9 mouse cellular contexts compared by ENCODE assay signal in the genomic region with DNA sequence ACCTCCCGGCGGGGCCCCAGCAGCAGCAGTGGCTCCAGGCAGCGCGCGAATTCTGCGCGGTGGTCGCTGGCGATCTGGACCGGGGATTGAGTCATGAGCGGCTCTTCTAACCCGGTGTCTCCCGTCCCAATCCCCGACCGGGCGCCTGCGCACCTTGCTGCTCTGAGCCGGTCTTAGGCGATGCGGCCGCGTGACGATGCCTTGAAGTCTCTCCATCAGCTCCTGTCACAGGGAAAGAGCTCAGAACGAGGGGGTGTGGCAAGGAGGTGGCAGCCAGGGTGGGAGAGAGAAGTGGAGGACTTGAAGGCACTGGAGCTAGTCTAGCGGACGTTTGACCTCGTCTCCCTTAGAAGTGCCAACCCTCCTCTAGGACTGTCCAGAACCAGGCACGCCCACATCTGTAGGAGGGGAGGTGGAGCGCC. TPM values are rescaled to one million over a fixed set of nuclear protein-coding genes. Genes with fewer than 3 reads are reported as not detected.
DNase-seq lines count a peak whose midpoint lies in the region; ATAC-seq and TF ChIP-seq lines count a peak whose summit lies in the region.
"Had no signal": no experiment of that assay in that cellular context is flagged by ENCODE, and none has a peak within 500 bp of the region (broad histone marks: within the 10 kb centered on the region; RNA-seq: fewer than 3 reads in every experiment).

No protein-coding gene starts in this region.

- ATAC-seq in embryonic facial prominence, embryonic 14.5 days (ENCODE audit: low read depth) = peak; percentile 41; the same call in 1 of the 2 replicates
- no peak for ATAC-seq in neural tube, embryonic 11.5 days (ENCODE audit: insufficient read depth, low FRiP score, low TSS enrichment)
- ATAC-seq in monocyte, adult 5-6 weeks (replicated peaks; ENCODE audit: insufficient number of reproducible peaks, low FRiP score, low TSS enrichment, poor library complexity, severe bottlenecking) = no peak

- DNase-seq in heart, embryonic 10.5 days (ENCODE audit: low spot score) = no peak
- no peak for DNase-seq in heart, postnatal 4 days
- no peak for DNase-seq in embryonic facial prominence, embryonic 14.5 days (ENCODE audit: low spot score)
- peak; percentile 68 for DNase-seq in limb, embryonic 10.5 days (ENCODE audit: low spot score)
- peak; percentile 41 for DNase-seq in neural tube, embryonic 11.5 days (ENCODE audit: low spot score)
- no peak for DNase-seq in c-Kit-positive CD71-positive TER-119-positive erythroid progenitor cells, embryonic 14.5 days (ENCODE audit: low spot score)

- H3K9ac ChIP-seq in embryonic facial prominence, embryonic 14.5 days (ENCODE audit: low read depth, low read length) = peak overlapping the region; percentile 57
- H3K9ac ChIP-seq in neural tube, embryonic 11.5 days (ENCODE audit: low read length) = peak overlapping the region; percentile 18; the same call in 1 of the 2 replicates

- H3K36me3 ChIP-seq in heart, embryonic 10.5 days = peaks cover 30% of the 10 kb centered on the region; the same call in 1 of the 2 replicates
- H3K36me3 ChIP-seq in E14TG2a.4 (ENCODE audit: insufficient read depth, low read length) = peaks cover 8% of the 10 kb centered on the region
- H3K36me3 ChIP-seq in embryonic facial prominence, embryonic 14.5 days (ENCODE audit: control insufficient read depth, insufficient read depth, low read length) = no peaks in the 10 kb centered on the region
- peaks cover 6% of the 10 kb centered on the region; the same call in 1 of the 2 replicates for H3K36me3 ChIP-seq in limb, embryonic 10.5 days
- no peaks in the 10 kb centered on the region for H3K36me3 ChIP-seq in neural tube, embryonic 11.5 days (ENCODE audit: control insufficient read depth, insufficient read depth, low read length)

- peaks cover 93% of the 10 kb centered on the region for H3K27me3 ChIP-seq in heart, embryonic 10.5 days (ENCODE audit: insufficient read depth, poor library complexity, severe bottlenecking)
- H3K27me3 ChIP-seq in E14TG2a.4 (ENCODE audit: insufficient read depth, low read length) = peaks cover 53% of the 10 kb centered on the region
- H3K27me3 ChIP-seq in embryonic facial prominence, embryonic 14.5 days (replicated peaks; ENCODE audit: control insufficient read depth, insufficient read depth, low read length) = peaks cover 75% of the 10 kb centered on the region
- H3K27me3 ChIP-seq in limb, embryonic 10.5 days (ENCODE audit: low read depth, poor library complexity, severe bottlenecking) = peaks cover 96% of the 10 kb centered on the region
- H3K27me3 ChIP-seq in neural tube, embryonic 11.5 days (ENCODE audit: control insufficient read depth, insufficient read depth, low read length) = peaks cover 75% of the 10 kb centered on the region

- no peaks in the 10 kb centered on the region for H3K9me3 ChIP-seq in heart, embryonic 10.5 days
- H3K9me3 ChIP-seq in E14TG2a.4 (ENCODE audit: low read length) = no peaks in the 10 kb centered on the region
- H3K9me3 ChIP-seq in embryonic facial prominence, embryonic 14.5 days (ENCODE audit: control insufficient read depth, low read length) = no peaks in the 10 kb centered on the region
- no peaks in the 10 kb centered on the region for H3K9me3 ChIP-seq in limb, embryonic 10.5 days (replicated peaks)
- no peaks in the 10 kb centered on the region for H3K9me3 ChIP-seq in neural tube, embryonic 11.5 days (ENCODE audit: control insufficient read depth, low read length)

- H3K4me3 ChIP-seq in heart, embryonic 10.5 days = peak overlapping the region; percentile 46
- H3K4me3 ChIP-seq in E14TG2a.4 (replicated peaks; ENCODE audit: low read length) = peak overlapping the region; percentile 77
- peak overlapping the region; percentile 35 for H3K4me3 ChIP-seq in embryonic facial prominence, embryonic 14.5 days (ENCODE audit: low read depth, low read length)
- peak overlapping the region; percentile 43 for H3K4me3 ChIP-seq in limb, embryonic 10.5 days
- peak overlapping the region; percentile 25 for H3K4me3 ChIP-seq in neural tube, embryonic 11.5 days (ENCODE audit: low read depth, low read length)

- peak overlapping the region; percentile 65 for H3K4me2 ChIP-seq in embryonic facial prominence, embryonic 14.5 days (ENCODE audit: low read depth, low read length)
- H3K4me2 ChIP-seq in neural tube, embryonic 11.5 days (ENCODE audit: low read depth) = peak overlapping the region; percentile 43

- WGBS in heart, embryonic 10.5 days = under 1% methylated on average over 29 of the region's 29 CpGs
- 3% methylated on average over 21 of the region's 29 CpGs for WGBS in embryonic facial prominence, embryonic 14.5 days
- under 1% methylated on average over 29 of the region's 29 CpGs for WGBS in limb, embryonic 10.5 days
- under 1% methylated on average over 29 of the region's 29 CpGs for WGBS in neural tube, embryonic 11.5 days

- no peak for TF ChIP-seq CTCF in E14TG2a.4 (conservative IDR thresholded peaks at IDR 0.05; ENCODE audit: low read length)

- H3K4me1 ChIP-seq in heart, embryonic 10.5 days = peaks cover 48% of the 10 kb centered on the region
- peaks cover 58% of the 10 kb centered on the region for H3K4me1 ChIP-seq in E14TG2a.4 (replicated peaks; ENCODE audit: low read depth, low read length)
- H3K4me1 ChIP-seq in embryonic facial prominence, embryonic 14.5 days (ENCODE audit: control insufficient read depth, insufficient read depth, low read length) = peaks cover 9% of the 10 kb centered on the region
- H3K4me1 ChIP-seq in limb, embryonic 10.5 days = peaks cover 41% of the 10 kb centered on the region
- H3K4me1 ChIP-seq in neural tube, embryonic 11.5 days (ENCODE audit: control insufficient read depth, insufficient read depth, low read length) = peaks cover 8% of the 10 kb centered on the region

- H3K27ac ChIP-seq in heart, embryonic 10.5 days = peak overlapping the region; percentile 17; the same call in 1 of the 2 replicates
- no peak overlapping the region for H3K27ac ChIP-seq in embryonic facial prominence, embryonic 14.5 days (replicated peaks; ENCODE audit: low read depth, low read length)
- no peak overlapping the region for H3K27ac ChIP-seq in limb, embryonic 10.5 days
- H3K27ac ChIP-seq in neural tube, embryonic 11.5 days (ENCODE audit: low read depth, low read length) = no peak overlapping the region

RNA-seq across cellular contexts. Expression of a gene that starts 5.6 kb away (rescaled TPM):
- polyA plus RNA-seq in heart, embryonic 10.5 days (2016; fragmentation: Nextera tagmentation; extraction: Ambion mirVana) = 19.1 and 39.9 TPM in 2 replicates
- total RNA-seq in heart, postnatal 4 days (2021) = 100 to 1,000 TPM; 105 to 116 TPM
- 0.56 and 0.84 TPM in 2 replicates for polyA plus RNA-seq in embryonic facial prominence, embryonic 14.5 days (2014; fragmentation: Nextera tagmentation; extraction: Ambion mirVana)
- 0.70 and 1.1 TPM in 2 replicates for polyA plus RNA-seq in limb, embryonic 10.5 days (2016; fragmentation: Nextera tagmentation; extraction: Ambion mirVana)
- 2.1 and 2.2 TPM in 2 replicates for polyA plus RNA-seq in neural tube, embryonic 11.5 days (2014; fragmentation: Nextera tagmentation; extraction: Ambion mirVana)
- total RNA-seq in monocyte, adult 5-6 weeks (2017) = not detected in 3 replicates

RNA-seq across cellular contexts. Expression of a gene that starts 12.3 kb away (rescaled TPM):
- polyA plus RNA-seq in heart, embryonic 10.5 days (2016; fragmentation: Nextera tagmentation; extraction: Ambion mirVana) = 261 and 301 TPM in 2 replicates
- total RNA-seq in heart, postnatal 4 days (2021) = 100 to 1,000 TPM; 312 to 319 TPM
- polyA plus RNA-seq in embryonic facial prominence, embryonic 14.5 days (2014; fragmentation: Nextera tagmentation; extraction: Ambion mirVana) = 395 and 470 TPM in 2 replicates
- 352 and 417 TPM in 2 replicates for polyA plus RNA-seq in limb, embryonic 10.5 days (2016; fragmentation: Nextera tagmentation; extraction: Ambion mirVana)
- polyA plus RNA-seq in neural tube, embryonic 11.5 days (2014; fragmentation: Nextera tagmentation; extraction: Ambion mirVana) = 311 and 312 TPM in 2 replicates
- total RNA-seq in monocyte, adult 5-6 weeks (2017) = 1,335 to 1,418 TPM (median 1,365 TPM) in 3 replicates

RNA-seq across cellular contexts. Expression of a gene that starts 16.2 kb away (rescaled TPM):
- polyA plus RNA-seq in heart, embryonic 10.5 days (2016; fragmentation: Nextera tagmentation; extraction: Ambion mirVana) = 23.1 and 27.4 TPM in 2 replicates
- 10 to 100 TPM; 32.1 to 33.3 TPM for total RNA-seq in heart, postnatal 4 days (2021)
- 25.1 and 26.9 TPM in 2 replicates for polyA plus RNA-seq in embryonic facial prominence, embryonic 14.5 days (2014; fragmentation: Nextera tagmentation; extraction: Ambion mirVana)
- 31.4 and 33.9 TPM in 2 replicates for polyA plus RNA-seq in limb, embryonic 10.5 days (2016; fragmentation: Nextera tagmentation; extraction: Ambion mirVana)
- 27.1 and 31.3 TPM in 2 replicates for polyA plus RNA-seq in neural tube, embryonic 11.5 days (2014; fragmentation: Nextera tagmentation; extraction: Ambion mirVana)
- total RNA-seq in monocyte, adult 5-6 weeks (2017) = 10.5 to 18.2 TPM (median 14.9 TPM) in 3 replicates

RNA-seq across cellular contexts. Expression of a gene that starts 21.8 kb away (rescaled TPM):
- not detected in 2 replicates for polyA plus RNA-seq in heart, embryonic 10.5 days (2016; fragmentation: Nextera tagmentation; extraction: Ambion mirVana)
- not detected for total RNA-seq in heart, postnatal 4 days (2021)
- not detected in 2 replicates for polyA plus RNA-seq in embryonic facial prominence, embryonic 14.5 days (2014; fragmentation: Nextera tagmentation; extraction: Ambion mirVana)
- polyA plus RNA-seq in limb, embryonic 10.5 days (2016; fragmentation: Nextera tagmentation; extraction: Ambion mirVana) = not detected in 2 replicates
- 1.6 and 2.3 TPM in 2 replicates for polyA plus RNA-seq in neural tube, embryonic 11.5 days (2014; fragmentation: Nextera tagmentation; extraction: Ambion mirVana)
- total RNA-seq in monocyte, adult 5-6 weeks (2017) = not detected in 3 replicates
- total RNA-seq: left cerebral cortex, adult 18-20 months had no signal

RNA-seq across cellular contexts. Expression of a gene that starts 25.2 kb away (rescaled TPM):
- 0.02 TPM in 1 of 2 replicates, not detected in the other for polyA plus RNA-seq in heart, embryonic 10.5 days (2016; fragmentation: Nextera tagmentation; extraction: Ambion mirVana)
- under 1 TPM; 0.17 to 0.18 TPM for total RNA-seq in heart, postnatal 4 days (2021)
- polyA plus RNA-seq in embryonic facial prominence, embryonic 14.5 days (2014; fragmentation: Nextera tagmentation; extraction: Ambion mirVana) = 1.4 and 2.0 TPM in 2 replicates
- 0.01 and 0.03 TPM in 2 replicates for polyA plus RNA-seq in limb, embryonic 10.5 days (2016; fragmentation: Nextera tagmentation; extraction: Ambion mirVana)
- polyA plus RNA-seq in neural tube, embryonic 11.5 days (2014; fragmentation: Nextera tagmentation; extraction: Ambion mirVana) = 0.20 and 0.31 TPM in 2 replicates
- total RNA-seq in monocyte, adult 5-6 weeks (2017) = 0.10 to 0.39 TPM in 2 of 3 replicates, not detected in the other

Comparison
In these comparisons a context has a peak if more than half of its experiments do, and no peak if none do; other contexts are left out.
1. DNase-seq: peak in limb, embryonic 10.5 days (single experiment) and neural tube, embryonic 11.5 days (single experiment); none in heart, embryonic 10.5 days (single experiment), heart, postnatal 4 days (single experiment), embryonic facial prominence, embryonic 14.5 days (single experiment) and c-Kit-positive CD71-positive TER-119-positive erythroid progenitor cells, embryonic 14.5 days (single experiment).
2. H3K4me3 ChIP-seq: peak in every context shown above with its lines; median percentile 77 in E14TG2a.4; 46 in heart, embryonic 10.5 days; 43 in limb, embryonic 10.5 days; 35 in embryonic facial prominence, embryonic 14.5 days; 25 in neural tube, embryonic 11.5 days.